Mouse (Mus musculus): ENCODE measurements around the gene Masp1. TPM values are rescaled to one million over a fixed set of nuclear protein-coding genes. Genes with fewer than 3 reads are reported as not detected.

Masp1 gene
- total RNA-seq, 4 experiments from 2014 or later, result 14.5 to 24.1 (median 18.5) TPM

DNA sequence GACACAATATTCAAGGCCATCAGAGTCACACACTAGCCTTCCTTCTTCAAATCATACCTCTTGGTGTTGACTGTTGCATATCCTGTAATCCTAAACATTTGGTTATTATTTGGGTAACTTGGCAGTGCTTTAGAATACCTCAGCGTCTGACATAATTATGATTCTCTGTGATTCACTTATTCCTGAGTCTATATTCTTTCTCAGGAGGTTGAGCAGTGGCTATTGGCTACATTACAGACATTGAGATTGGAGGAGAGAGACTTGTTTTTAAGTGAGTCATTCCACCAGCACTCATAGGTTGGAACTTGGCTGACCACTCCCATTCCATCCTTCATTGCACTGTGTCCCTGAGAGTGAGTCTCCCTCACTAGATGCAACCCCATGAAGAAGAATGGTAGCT is 7.2 kb downstream of the Masp1 start:
- no peak for DNase-seq (ENCODE audit: low spot score)

DNA sequence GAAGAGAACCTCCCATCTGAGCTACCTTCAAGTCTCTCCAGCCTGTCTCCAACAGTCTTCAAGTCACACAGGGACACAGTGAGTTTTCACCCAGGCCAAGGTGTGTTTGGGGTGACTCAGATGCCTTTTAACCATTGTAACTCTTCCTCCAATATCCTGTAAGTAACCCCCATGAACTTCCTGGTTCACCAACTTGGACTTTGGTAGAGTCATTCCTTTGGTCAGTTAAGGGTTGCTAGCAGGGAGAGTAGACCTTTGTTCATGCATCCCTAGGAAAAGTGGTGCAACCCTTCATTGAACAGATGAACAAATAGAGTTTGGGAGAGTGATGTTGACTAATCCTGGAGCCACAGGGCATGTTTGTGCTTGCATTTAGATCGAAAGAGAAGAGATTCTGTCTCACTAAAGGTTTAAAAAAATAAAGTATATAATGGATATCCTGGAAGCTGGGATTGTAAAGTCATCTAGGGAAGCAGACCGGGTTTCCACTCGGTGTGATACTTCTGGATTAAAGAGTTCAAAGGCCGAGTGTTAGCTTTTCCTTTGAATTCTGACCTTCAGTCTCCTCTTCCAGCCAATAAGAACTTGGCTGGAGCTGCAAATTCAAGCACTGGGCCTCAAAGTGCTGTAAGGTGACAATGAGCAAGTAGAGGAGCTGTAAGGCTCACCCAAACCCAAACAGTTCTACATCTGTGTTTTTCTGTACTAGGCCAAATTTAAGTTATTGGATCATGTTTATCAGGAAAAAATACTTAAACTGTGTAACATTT is 9.3 kb downstream of the Masp1 start:
- no peak for DNase-seq (ENCODE audit: low spot score)

DNA sequence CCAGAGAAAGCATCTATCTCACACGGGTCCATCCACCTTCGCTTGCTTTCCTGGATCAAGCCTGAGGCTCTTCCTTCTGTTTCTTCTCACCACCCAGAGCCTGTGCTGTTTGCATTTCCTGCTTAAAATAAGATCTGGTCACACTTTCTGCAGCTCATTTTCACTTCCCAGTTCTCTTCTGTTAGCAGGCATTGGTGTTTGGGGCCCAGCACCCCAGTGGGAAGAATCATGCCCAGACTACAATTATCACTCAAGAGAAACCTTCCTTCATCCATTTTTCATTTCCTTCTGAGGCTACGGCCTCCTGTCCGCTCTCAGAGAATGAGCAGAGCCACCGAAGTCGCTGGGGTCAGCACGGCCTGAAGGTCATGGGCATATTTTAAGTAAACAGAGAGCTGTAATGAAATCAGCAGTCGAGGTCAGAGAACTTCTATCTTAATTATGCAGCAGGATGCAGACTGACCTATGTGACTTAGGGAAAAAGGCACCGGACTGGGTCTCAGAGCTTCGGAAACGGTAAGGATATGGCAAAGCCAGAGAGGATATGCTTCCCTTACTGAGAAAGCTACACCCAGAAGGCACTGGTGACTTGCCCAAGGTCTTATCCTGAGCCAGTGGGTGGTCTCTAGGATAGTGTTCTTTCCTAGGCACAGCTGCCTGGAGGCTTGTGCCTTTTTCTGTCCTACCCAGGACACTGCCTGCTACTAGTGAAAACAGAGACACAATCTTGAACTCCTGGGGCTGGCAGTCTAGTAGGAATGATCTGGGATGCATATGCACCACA is 14.5 kb downstream of the Masp1 start:
- DNase-seq (ENCODE audit: low spot score), result no peak

DNA sequence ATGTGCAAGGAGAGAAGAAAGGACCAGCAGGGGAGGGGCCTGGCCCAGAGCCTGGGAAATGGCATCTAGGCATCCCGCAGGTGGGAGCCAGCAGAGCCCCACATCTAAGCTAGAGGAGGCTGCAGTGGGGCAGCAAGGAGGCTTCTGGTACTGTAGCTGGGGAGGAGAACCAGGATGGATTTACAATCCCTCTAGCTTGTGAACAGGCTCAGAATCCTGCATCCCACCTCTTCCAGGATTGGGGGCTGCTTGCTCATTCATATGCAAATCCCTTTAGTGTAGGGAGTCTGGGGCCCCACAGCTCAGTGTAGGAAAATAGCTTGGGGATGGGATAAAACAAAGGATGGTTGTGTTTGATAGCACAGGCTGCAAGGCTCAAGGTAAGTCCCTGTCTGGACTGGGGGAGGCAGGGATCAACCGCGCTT is 16.3 kb downstream of the Masp1 start:
- DNase-seq (ENCODE audit: low spot score), result no peak

DNA sequence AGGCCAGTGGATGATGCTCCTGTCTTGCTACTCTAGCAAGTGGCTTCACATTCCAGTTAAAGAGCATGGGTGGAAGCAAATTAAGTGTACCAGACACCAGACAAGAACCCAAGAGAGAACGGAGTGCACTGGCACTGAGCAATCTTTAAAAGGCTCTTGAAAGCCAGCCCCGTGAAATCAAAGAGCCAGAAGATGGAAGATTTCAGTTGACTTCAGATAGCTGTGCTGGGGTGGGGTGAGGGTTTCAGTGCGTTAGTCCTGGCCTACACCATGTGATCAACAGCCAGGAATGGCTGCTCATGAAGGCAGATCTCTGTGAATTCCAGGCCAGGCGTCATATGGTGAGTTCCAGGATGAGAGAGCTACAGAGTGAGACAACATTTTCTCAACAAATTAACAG is 17.3 kb downstream of the Masp1 start:
- DNase-seq (ENCODE audit: low spot score), result no peak

DNA sequence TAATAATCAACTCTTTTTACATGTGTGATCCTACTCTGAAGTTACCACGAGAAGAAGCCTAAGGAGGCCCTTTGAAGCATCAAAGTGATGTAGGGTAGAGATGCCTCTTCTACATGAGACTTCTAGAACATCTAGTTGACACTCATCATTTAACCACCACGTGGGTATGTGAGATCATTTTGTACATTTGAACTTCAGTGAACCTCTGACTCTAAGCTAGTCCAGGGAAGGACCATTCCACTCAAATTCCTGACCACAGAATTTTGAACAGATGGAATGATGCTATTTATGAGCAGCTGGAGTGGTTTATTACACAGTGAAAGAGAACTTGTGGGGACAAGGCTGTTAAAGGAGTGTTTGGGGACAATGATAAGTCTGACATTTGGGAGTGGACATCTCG is 18.1 kb downstream of the Masp1 start:
- DNase-seq (ENCODE audit: low spot score), result no peak

DNA sequence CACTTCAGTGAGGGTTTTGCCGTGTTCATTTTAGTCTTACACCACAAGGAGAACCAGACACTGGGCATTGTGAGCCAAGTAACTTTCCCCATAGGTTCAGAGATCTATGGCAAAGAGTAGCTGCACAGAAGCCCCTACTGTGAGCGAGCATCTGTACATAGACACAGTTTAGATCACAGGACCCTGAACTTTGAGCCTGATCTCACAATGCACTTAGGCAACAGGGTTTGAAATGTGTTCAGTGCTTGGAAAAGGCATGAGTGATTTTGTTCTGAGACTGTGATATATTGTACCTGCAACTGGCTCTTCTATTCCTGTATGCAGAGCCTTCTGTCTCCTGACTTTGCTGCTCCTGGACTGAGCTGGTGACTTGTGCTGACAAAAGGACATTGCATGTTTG is 19.3 kb downstream of the Masp1 start:
- no peak for DNase-seq (ENCODE audit: low spot score)

DNA sequence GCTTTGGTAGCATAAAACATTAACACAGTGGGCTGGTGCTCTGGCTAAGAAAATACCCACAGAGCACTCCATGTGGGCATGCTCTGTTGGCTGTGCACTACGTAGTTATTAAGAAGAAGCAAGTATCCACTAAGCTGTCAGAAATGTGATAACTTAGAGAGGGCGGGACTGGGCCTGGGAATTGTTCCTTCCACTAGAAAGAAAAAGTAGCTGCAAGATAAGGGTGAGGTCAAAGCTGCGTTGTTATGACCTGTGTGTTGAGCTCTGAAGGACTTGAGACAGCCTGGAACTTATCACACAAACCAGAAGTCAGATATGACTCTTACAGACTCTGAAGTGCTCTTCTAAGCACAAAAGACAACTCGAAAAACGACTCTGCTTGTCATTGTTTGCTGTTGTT is 20.1 kb downstream of the Masp1 start:
- no peak for DNase-seq (ENCODE audit: low spot score)

DNA sequence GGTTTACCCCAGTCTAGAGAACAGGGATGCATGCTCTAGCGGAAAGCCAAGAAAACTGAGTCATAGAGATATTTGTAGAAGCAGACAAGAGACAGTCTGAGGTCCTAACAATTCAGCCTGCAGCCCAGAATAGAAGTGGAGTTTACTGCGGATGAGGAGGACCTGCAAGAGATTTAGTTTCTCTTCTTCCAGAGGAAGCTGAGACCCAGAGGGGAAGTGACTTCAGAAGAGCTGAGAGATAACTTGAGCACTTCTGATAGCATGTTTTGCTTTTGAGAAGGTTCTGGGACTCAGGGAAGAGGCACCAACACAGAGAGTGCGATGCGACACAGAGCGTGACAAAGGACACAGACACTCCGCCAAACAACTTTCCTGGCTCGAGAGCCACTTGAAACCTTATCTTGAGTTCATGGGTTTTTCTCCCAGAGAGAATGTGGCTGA is 21.9 kb downstream of the Masp1 start:
- peak; percentile 61 for DNase-seq (ENCODE audit: low spot score)

DNA sequence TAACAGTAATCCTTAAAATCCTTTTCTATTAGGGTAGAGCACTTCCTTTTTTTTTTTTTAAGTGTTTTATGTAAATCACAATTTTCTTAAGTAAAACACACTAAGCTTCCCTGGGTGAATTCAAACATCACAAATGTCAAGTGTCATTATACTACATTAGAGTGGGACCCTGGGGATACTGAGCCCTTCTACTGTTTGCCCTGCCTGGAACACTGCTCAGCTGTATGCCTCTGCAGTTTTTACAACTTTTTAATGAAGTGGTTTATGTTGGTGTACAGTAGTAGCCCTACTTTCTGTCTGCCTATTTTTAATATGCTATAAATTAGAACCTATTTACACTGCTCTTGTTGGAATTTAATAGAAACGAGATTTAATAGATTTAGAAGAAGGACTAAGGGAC is 22.7 kb downstream of the Masp1 start:
- DNase-seq (ENCODE audit: low spot score), result no peak

DNA sequence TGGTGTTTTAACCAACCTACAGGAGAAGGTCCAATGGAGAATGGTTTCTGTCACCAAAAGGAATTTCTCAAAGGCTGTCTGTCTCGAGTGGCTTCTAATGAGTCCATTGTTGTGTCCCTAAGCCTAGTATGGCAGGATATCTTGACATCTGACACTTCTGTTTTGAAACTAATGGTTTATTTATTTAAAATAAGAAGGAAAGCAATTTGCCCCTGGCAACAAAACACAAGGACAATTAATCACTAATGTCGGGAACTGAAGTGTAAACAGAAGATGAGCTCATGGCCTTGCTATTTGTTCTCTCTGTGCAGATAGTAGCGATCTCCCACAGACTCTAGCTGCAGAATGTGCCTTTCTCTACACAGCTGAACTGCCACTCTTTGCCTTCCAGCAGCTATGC is 23.2 kb downstream of the Masp1 start:
- peak; percentile 42 for DNase-seq (ENCODE audit: low spot score)

DNA sequence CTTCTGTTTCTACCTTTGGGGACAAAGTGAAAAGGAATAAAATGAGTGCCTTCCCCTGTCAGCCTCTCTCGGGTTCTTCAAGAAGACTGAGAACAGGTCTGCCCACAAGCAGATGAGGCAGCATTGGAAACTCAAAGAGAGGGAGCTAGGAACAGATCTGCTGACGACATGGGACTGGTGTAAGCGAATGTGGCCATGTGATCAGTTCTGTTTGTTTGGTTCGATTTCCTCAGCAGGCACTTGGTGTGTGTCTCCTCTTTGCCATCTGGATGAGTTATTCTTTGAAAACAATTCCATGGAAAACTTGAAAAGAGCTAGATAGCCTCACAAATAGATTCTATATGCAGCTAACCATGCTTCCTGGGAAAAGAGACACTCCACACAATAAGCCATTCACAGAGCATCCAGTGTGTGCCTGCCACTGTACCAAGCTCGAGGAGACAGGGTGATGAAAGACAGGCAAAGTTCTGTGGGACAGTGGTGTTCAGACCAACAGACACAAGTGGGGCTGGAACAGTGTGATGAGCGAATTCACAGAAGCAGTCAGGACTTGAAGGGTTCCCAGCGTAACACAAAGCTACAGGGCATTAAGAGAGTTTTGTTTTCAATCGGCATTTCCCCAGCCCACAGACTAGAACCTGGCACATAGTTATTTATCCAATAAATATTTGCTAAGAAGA is 24.2 kb downstream of the Masp1 start:
- no peak for DNase-seq (ENCODE audit: low spot score)

DNA sequence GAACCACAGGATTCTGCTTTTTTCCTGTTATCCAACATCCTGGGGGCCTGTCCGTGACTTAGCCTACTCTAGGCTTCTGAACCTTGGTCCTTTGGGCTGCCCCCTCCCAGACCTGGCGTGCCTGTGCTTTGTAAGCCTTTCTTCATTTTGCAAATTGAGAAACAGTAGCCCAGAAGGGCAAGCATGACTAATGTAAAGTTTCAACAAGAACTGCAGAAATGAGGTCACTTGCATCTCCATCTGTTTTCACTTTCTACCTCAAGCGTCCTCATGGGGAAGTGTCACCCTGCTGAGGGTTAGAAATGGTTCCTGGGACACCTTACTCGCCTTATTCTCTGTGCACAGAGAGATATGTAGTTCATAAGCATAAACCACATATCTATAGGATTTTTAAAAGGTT is 27.8 kb downstream of the Masp1 start:
- no peak for DNase-seq (ENCODE audit: low spot score)

DNA sequence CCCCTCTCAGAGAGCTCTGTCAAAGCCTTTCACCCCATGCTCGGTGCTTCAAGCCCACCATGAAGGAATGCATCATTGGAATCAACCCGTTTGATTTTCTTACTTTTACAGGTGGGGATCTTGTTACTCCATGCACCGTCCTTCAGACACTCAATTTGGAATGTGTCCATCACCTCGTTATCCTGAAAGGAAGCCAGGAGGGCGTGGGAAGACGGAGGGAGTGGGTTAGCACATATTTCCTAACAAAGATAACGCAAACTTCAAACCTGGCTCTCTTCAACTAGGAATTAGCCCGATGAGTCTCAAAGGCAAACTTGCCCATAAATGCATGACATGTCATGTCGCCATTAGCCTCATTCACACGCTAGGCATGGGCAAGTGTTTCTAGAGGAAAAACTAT is 37.3 kb downstream of the Masp1 start:
- DNase-seq (ENCODE audit: low spot score), result no peak

DNA sequence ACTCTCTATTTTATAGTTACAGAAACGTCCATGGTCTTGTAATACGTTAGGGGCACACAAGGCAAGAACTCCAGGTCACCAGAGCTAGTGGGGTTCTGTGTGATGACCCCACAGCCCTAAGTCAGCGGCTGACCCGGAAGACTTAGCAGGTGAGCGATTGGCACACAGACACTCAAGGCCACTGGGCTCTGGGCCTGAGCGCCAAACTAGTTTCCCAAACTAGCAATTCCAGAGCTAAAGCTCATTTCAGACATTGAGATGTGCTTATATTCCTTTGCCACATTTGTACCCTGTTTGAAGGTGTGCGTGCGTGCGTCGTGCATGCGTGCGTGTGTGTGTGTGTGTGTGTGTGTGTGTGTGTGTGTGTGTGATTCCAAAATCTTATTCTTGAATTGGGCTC is 37.8 kb downstream of the Masp1 start:
- DNase-seq (ENCODE audit: low spot score), result no peak

DNA sequence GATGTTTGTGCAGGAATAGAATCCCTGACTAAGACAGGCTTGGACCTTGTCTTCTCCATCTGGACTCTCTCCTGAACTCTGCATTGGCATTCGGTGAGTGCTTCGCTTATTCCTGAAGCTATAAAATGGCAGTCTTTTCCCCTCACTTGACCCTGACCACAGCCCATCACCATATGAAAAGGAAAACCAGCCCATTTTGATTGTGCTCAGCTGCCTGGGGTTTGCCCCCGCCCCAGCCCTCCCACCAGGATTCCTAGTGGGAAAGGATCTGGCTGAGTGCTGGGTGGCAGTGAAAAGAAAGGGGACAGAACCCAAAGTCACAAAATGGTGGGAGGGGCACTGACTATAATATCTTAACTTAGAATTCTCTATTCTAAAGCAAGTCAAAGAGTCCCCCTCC is 38.4 kb downstream of the Masp1 start:
- DNase-seq (ENCODE audit: low spot score), result no peak

DNA sequence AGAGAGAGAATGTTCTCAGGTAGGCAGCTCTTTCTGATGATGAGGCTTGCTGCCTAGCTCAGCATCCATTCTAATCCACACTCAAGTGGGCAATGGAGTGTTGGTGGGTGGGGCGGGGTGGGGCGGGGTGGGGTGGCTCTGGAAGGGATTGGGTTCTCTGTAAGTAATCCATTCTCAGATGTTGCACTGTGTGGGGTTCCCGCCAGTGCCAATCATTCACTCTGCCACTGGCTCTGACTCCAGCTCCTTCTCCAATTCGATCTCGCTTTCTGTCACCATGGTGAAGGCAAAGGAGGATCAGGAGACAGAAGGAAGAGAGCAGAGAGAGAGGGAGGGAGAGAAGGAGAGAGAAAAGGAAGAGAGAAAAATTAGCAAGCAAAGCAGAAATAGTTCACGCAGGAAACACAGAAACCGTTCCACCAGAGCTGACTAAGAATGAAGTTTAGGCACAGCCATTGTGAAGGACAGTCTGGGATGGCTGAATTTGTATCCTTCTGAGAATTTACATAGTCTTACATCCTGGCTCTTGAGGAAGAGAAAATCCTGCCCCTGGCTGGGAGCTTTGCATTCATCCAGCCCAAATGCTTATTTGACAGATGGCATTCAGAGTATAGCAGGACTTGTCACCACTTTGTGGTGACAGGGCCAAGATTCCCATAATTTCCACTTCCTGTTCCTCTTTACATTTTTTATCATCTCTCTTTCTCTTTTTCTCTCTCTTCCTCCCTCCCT is 40.6 kb downstream of the Masp1 start:
- no peak for DNase-seq (ENCODE audit: low spot score)

DNA sequence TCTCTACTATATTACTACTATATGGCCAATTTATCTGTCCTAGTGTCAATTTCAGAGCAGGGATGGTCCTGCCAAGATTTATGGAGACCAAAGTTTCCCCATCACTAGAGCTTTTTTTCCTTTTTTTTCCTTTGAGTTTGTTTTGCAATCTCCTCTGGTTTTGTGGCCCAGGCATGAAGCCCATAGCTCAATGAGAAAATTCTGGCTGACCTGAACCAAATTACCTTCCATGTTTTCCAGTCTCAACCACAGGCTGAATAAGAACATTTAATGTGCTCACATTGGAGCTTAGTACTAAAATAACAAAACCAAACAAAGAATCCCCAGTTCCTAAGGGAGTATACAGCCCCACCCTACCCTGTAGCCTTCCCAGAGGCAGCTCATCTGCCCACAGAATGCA is 44.0 kb downstream of the Masp1 start:
- no peak for DNase-seq (ENCODE audit: low spot score)

DNA sequence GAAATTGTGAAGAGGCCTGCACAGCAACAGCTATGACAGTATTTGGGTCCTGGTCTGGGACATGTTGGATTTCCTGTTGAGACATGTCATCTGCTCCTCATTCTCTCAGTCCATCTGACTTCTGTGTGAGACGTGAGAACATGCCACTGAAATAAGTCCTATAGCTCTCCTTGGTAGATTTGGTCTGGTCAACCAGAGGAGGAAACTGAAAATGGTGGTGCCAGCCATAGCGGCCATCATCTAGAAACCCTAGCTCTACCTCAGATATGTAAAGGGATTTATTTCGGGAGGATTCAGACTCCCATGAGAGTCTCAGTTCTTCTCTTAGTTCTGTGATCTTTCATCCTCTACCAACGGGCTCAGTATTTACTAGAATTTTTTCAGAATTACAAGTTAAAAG is 45.0 kb downstream of the Masp1 start:
- DNase-seq (ENCODE audit: low spot score), result no peak

DNA sequence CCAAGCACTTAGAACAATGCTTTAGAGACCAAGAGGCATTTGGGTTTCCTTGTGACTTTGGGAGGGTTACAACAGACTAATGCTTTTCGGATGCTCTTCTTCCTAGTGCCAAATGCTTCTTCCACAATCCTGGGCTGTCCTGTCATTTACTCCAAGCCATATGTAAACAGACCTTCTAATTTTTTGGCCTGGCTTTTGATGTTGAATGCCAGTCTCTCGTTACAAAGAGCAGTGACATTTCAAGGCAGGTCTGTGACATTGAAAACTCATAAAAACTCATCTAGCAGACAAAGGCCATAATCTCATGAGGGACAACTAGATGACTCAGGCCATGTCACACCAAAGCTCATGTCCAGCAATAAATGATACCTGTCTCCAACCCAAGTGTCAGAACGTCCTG is 48.6 kb downstream of the Masp1 start:
- no peak for DNase-seq (ENCODE audit: low spot score)

DNA sequence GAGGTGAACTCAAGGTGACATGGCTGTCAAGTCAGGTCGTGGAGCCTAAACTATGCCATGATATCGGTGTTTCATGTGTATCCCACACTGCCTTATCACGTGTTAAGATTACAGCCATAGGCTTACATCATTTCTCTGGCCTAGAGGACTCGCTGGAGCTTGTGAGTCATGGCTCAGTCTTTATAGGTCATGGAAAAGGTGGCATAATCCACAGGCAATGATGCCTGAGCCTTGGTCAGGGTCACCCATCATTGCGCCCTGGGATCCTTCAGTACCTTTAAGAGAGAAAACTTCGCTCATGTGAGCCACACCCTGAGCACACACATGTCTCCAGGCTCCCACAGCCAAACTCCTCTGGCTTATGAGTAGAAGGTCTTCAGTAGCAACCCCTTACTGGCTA is 49.1 kb downstream of the Masp1 start:
- DNase-seq (ENCODE audit: low spot score), result no peak

Data from heart, adult 8-10 months (tissue).